Mouse (Mus musculus): ENCODE data around the gene Rwdd3. TPM values are rescaled to one million over a fixed set of nuclear protein-coding genes. Genes with fewer than 3 reads are reported as not detected.

Rwdd3 gene
- polyA plus RNA-seq, 2 experiments = 1.1 to 1.3 TPM

DNA sequence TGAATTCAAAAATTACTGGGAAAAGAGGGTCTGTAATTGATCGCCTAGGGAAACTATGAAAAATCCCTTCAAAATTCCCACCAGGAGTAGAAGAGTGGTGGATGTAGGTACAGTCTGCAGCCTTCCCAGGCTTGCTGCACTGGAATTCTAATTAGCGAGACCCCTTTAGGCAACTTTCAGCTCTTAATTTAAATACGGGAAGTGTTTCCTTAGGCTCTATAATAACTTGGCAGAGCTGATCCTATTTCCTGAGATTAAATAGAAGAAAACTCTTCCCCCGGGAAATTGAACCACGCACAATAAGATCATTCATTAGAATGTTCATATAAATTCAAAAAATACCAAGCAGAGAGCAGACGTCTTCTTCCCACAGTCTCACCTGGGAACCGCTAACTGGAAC lies 61.1 kb downstream of the Rwdd3 start:
- H3K4me2 ChIP-seq (ENCODE audit: low read depth) = no peak overlapping the region
- DNase-seq (ENCODE audit: low read depth in 3 of 3, low spot score in 3 of 3) (no peak), ATAC-seq (ENCODE audit: insufficient read depth) (no peak)
- no peak overlapping the region for H3K9ac ChIP-seq (replicated peaks)
- H3K4me1 ChIP-seq (replicated peaks; ENCODE audit: control insufficient read depth in 2 of 2, insufficient read depth in 2 of 2, low read length in 1 of 2) = no peaks in the 10 kb centered on the region; a peak in 1 of 4 replicates
- no peaks in the 10 kb centered on the region for H3K9me3 ChIP-seq (ENCODE audit: control insufficient read depth, low read length)
- H3K27me3 ChIP-seq (ENCODE audit: control insufficient read depth, insufficient read depth, low read length) = no peaks in the 10 kb centered on the region
- no peak overlapping the region for H3K27ac ChIP-seq
- TF ChIP-seq CTCF (IDR thresholded peaks at IDR 0.05; ENCODE audit: low read depth) (no peak), EP300 (IDR thresholded peaks at IDR 0.05; ENCODE audit: low read depth) (no peak)
- 75% methylated on average over 7 of the region's 7 CpGs for WGBS (ENCODE audit: insufficient replicate concordance)
- no peak overlapping the region for H3K4me3 ChIP-seq (ENCODE audit: insufficient read depth in 1 of 2, low read depth in 2 of 2, low read length in 2 of 2)
- H3K36me3 ChIP-seq (replicated peaks; ENCODE audit: control insufficient read depth, insufficient read depth, low read depth) = no peaks in the 10 kb centered on the region

DNA sequence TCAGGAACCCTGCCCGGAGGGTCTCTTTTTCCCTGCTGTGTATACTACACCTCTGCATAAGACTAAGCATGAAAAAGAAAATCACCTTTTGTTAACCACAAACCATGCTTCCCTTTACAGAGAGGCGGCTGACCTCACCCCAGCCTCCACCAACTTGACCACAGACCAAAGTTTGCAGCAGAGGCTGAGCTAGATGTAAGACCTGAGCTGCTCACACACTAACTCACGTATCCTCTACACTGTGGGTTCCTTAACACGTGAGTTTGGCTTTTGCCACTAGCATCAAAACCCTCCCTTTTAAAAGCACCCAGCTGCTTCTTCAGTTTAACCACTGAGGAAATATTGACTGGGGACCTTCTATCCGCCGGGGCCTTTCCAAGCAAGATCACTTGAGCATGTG lies 64.0 kb downstream of the Rwdd3 start:
- ATAC-seq (ENCODE audit: insufficient read depth) (no peak), DNase-seq (ENCODE audit: low read depth in 3 of 3, low spot score in 3 of 3) (no peak)
- H3K27ac ChIP-seq = no peak overlapping the region
- no peaks in the 10 kb centered on the region for H3K9me3 ChIP-seq (ENCODE audit: control insufficient read depth, low read length)
- no peak overlapping the region for H3K4me2 ChIP-seq (ENCODE audit: low read depth)
- H3K4me3 ChIP-seq (ENCODE audit: insufficient read depth in 1 of 2, low read depth in 2 of 2, low read length in 2 of 2) = no peak overlapping the region
- no peaks in the 10 kb centered on the region; a peak in 1 of 4 replicates for H3K4me1 ChIP-seq (replicated peaks; ENCODE audit: control insufficient read depth in 2 of 2, insufficient read depth in 2 of 2, low read length in 1 of 2)
- H3K36me3 ChIP-seq (replicated peaks; ENCODE audit: control insufficient read depth, insufficient read depth, low read depth) = no peaks in the 10 kb centered on the region
- H3K9ac ChIP-seq (replicated peaks) = no peak overlapping the region
- no peaks in the 10 kb centered on the region for H3K27me3 ChIP-seq (ENCODE audit: control insufficient read depth, insufficient read depth, low read length)
- TF ChIP-seq CTCF (IDR thresholded peaks at IDR 0.05; ENCODE audit: low read depth) = no peak
- no peak for TF ChIP-seq EP300 (IDR thresholded peaks at IDR 0.05; ENCODE audit: low read depth)
- WGBS (ENCODE audit: insufficient replicate concordance) = 47% methylated on average over 6 of the region's 6 CpGs

DNA sequence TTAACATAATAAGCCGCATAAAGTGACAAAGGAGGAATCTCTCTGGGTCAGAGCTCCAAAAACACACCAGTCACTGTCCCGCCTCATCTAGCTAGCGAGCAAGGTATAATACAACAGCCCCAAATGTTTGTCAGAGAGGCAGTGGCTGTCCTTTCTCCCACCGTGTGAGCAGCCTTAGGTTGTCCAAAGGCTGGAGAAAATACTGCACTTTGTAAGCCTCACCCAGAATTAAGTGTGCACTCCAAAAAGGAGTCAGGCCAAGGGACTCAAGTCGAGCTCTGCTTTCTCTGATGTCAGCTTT lies 66.1 kb downstream of the Rwdd3 start:
- DNase-seq (ENCODE audit: low read depth in 3 of 3, low spot score in 3 of 3) (no peak), ATAC-seq (ENCODE audit: insufficient read depth) (no peak)
- H3K9ac ChIP-seq (replicated peaks) = no peak overlapping the region
- no peaks in the 10 kb centered on the region; a peak in 1 of 4 replicates for H3K4me1 ChIP-seq (replicated peaks; ENCODE audit: control insufficient read depth in 2 of 2, insufficient read depth in 2 of 2, low read length in 1 of 2)
- TF ChIP-seq CTCF (IDR thresholded peaks at IDR 0.05; ENCODE audit: low read depth) = no peak
- TF ChIP-seq EP300 (IDR thresholded peaks at IDR 0.05; ENCODE audit: low read depth) = no peak
- H3K36me3 ChIP-seq (replicated peaks; ENCODE audit: control insufficient read depth, insufficient read depth, low read depth) = no peaks in the 10 kb centered on the region
- H3K4me3 ChIP-seq (ENCODE audit: insufficient read depth in 1 of 2, low read depth in 2 of 2, low read length in 2 of 2) = peak overlapping the region in 1 of 2 experiments; percentile 6; a peak in 1 of 4 replicates
- 47% methylated on average over 5 of the region's 5 CpGs for WGBS (ENCODE audit: insufficient replicate concordance)
- H3K4me2 ChIP-seq (ENCODE audit: low read depth) = peak overlapping the region; percentile 53
- H3K27ac ChIP-seq = no peak overlapping the region
- no peaks in the 10 kb centered on the region for H3K9me3 ChIP-seq (ENCODE audit: control insufficient read depth, low read length)
- no peaks in the 10 kb centered on the region for H3K27me3 ChIP-seq (ENCODE audit: control insufficient read depth, insufficient read depth, low read length)

Other genes starting within 250 kb of the Rwdd3 start
- gene Tmem56, start 111.4 kb upstream of the Rwdd3 start, polyA plus RNA-seq (2012; rRNA removed) = 11.8 and 13.5 TPM in 2 replicates
- gene Tmem56, start 111.4 kb upstream of the Rwdd3 start, polyA plus RNA-seq (2014; fragmentation: Nextera tagmentation; extraction: Ambion mirVana) = 25.3 and 25.9 TPM in 2 replicates
- 6.5 and 10.4 TPM in 2 replicates for gene Alg14, start 120.1 kb upstream of the Rwdd3 start, polyA plus RNA-seq (2012; rRNA removed)
- 16.2 and 18.8 TPM in 2 replicates for gene Alg14, start 120.1 kb upstream of the Rwdd3 start, polyA plus RNA-seq (2014; fragmentation: Nextera tagmentation; extraction: Ambion mirVana)